Mouse (Mus musculus) kidney, adult 11 months (tissue): Measurements from ENCODE around the gene Cdx2.

ENCODE experiments used
- DNase-seq: peaks from one replicate; pipeline ENCODE4 v3.0.0; 2022

The Cdx2 gene

DNA sequence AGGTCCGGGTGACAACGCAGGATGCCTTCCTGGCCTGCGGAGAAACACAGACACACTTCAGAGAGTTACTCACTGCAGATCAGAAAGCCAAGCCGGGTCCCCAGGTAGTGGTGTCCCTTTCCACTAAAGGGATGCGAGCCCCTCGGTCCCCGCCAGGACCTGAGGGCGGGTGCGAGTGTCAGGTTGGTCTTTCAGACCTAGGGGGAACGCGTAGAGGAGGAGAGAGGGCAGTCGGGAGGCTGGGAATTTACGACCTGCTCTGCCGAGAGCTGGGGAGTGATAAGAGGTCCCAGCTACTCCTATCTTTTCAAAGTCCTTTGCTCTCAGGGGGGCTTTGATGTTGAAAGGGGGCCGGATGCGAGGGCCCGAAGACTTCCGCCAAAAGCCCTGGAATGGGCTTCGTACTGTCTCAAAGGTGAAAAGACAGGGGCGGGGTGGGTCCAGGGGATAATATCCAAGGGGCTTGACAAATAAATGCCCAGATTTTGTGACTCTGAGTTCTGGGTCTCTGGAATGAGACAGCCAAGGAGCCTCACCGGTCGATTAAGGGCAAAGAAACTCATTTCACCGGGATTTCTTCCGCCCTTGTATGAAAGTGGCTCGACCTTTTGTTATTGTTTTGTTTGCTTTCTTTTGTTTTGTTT, 8.5 kb upstream of the Cdx2 start:
- DNase-seq, result no peak

GRCm38 (mm10) chr5:147314646-147315431, 7.8 kb upstream of the Cdx2 start:
- DNase-seq, result no peak

DNA sequence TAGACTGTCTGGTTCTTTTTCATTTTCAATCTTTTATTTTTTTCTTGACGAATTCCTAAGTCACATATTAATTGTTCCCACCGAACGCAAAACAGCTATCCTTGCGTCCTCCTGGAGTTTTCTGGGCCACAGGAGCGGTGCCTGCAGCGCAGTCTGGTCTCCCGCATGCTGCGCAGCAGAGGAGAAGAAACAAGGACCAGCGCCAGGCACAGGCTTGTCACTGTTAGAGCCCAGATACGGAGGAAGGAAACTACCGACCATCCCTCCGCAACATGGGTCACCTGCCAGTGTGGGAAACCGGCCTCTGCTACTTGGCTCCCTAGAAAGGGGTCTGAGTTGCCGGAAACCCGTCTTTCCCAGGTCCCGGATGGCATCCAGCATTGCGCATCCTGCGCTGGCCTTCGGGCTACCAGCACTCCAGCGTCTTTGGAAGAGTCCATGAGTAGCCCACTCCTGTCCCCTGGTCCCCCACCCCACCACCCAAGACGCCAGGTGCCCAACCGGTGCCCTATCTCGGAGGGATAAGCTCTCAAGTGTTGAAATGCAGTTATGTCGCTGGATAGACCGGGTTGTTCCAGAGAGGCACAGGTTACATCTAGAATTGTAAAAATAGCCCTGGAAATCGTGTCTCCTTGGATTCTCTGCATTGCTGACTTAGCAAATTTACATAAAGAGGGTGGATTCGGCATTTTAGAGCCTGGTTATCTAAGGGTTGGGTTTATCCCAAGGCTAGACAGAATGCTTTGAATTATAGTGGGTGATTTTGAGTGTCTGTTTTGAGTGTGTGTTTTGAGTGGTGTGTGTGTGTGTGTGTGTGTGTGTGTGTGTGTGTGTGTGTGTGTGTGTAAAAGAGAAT, 6.0 kb upstream of the Cdx2 start:
- DNase-seq, result no peak

- no peak for DNase-seq
These were observed 2.7 kb upstream of the Cdx2 start for GRCm38 (mm10) chr5:147309786-147310185.

DNA sequence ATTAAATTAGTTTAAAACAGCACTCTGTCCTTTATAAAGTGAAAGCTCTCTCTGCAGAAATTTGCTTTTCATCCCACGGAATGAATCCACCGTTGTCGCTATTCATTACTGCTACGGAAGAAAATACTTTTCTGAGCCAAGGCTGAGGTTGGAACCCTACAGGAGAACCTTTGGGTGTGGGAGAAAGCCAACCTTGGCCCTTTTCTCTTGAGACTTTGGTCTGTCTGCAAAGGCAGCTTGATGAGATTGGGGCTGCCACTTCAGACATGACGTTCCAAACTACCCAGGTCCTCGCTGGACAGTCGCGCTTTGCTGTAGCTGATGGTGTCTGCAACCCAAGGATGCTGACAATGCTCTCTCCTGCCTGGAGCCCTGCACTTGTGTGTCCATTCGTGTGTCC, 1.4 kb upstream of the Cdx2 start:
- DNase-seq, result no peak

DNA sequence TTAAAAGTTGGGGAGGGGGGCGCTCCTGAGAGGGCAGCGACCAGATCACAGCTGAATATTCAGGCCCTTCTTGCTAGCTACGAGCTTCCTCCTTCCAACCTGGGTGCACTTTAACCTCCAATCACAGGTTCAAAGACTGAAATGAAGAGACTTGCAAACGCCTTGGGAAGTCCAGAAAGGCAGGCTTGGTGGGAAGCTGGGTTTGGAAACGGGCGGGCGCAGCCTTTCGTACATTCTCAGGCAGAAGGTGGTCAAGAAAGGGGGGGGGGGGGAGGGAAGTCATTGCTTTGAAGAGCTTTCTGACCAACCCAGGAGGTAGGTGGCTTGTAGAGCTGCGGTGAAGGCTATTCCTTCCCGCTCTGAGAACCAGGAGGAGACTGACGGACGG, 322 bp upstream of the Cdx2 start:
- no peak for DNase-seq

DNA sequence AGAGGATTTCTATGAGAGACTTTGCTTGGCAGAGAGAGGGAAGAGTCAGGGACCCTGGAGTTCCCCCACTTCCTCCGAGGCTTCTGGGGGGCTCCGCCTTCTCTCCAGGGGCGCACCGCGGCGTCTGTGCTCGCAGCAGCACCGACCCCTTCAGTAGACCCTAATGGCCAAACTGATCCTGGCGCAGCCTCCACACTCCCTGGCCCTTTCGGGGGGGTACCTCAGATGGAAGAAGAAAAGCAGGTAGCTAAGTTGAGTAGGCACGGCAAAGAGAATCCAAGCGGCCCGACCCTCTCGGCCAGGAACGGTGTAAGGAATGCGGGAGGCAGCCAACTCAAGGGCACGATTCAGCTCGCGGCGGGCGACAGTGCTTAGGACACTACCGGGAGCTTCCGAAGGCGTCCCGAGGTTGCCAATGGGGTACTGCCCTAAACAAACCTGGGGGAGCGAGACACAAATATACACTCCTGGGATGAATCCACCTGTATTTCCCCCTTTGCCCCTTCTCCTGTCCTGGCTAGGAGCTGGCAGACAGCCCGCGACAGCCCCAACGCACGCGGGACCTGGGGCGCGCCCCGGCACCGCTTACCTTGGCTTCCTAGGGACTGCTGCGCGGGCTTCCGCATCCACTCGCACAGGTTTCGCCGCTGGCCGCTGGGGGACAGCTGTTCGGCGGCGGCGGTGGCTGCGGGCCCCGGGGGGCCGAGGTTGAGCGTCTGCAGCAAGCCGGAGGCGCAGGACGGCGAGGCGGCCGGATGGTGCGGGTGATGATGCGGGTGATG, 1.0 kb downstream of the Cdx2 start:
- no peak for DNase-seq

- DNase-seq, result no peak
These were observed 1.9 kb downstream of the Cdx2 start for GRCm38 (mm10) chr5:147305166-147305565.

DNA sequence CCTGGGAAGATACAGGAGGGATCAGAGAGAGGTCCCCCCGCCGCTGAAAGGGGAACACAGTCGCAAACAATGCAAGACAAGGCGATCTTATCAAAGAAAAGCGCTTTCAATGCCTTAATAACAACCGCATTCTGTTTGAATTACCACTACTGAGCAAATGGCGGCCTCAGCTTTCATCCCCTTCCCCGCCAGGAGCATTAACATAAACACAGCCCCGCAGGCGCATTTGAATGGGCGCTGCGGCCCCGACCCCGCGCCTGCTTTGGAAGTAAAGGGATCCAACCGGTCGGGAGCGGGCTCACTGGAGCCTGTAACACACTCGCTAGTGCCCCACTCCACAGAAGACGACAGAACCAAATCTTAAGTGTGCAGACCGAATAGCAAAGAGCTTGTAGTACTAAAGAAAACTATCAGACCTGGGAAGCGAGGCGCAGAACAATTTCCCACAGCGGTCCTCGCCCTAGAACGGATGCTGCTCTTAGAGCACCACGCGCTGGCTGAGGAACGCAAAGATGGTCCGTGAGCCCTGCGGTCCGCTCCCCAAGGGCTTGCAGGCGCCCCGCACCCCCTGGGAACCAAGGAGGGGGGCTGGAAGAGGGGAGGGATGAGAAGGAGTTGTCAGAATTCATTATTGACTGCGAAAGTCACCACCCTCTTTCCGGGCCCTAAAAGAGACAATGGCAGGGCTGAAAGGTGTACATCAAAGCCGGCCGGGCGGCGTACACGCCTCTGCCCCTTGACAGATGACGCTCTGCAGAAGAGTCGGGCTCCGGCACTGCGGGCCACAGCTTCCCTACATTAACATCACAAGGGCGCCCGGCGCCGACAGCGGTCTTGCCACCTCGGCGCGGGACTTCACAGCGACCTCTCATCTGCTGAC, 2.6 kb downstream of the Cdx2 start:
- no peak for DNase-seq

- no peak for DNase-seq
These were observed 4.2 kb downstream of the Cdx2 start for GRCm38 (mm10) chr5:147302746-147303400.

- DNase-seq, result no peak
These were observed 4.9 kb downstream of the Cdx2 start for GRCm38 (mm10) chr5:147302141-147302540.

DNA sequence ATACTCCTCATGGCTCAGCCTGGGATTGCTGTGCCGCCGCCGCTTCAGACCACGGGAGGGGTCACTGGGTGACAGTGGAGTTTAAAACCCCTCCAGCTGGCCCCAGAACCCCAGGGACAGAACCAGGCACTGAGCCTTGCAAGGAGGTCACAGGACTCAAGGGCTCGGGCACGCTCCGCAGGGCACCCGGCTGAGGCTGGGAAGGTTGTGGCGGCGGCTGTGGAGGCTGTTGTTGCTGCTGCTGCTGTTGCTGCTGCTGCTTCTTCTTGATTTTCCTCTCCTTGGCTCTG, 5.3 kb downstream of the Cdx2 start:
- DNase-seq, result no peak

GRCm38 (mm10) chr5:147300917-147301780, 5.9 kb downstream of the Cdx2 start:
- no peak for DNase-seq

DNA sequence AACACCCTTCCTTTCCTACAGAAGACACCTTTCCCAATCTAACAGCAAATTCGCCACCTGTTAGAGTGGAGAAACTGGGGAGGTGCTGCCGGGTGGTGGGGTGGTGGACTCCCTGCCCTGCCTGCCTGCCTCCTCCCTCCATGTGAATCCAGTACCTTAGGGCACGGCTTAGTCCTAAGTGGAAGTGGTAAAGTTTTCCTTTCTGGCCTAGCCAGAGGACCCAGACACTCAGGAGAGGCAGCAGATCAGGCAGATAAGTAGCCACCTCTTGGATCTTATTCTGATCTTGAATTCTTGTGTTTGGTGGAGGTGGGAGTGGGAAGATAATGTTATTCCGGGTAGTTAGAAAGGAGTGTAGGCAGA, 7.1 kb downstream of the Cdx2 start:
- no peak for DNase-seq

GRCm38 (mm10) chr5:147299255-147300000, 7.6 kb downstream of the Cdx2 start:
- DNase-seq, result peak; percentile 21

GRCm38 (mm10) chr5:147297249-147297648, 9.8 kb downstream of the Cdx2 start:
- DNase-seq, result no peak

- DNase-seq, result no peak
These were observed 12.9 kb downstream of the Cdx2 start for GRCm38 (mm10) chr5:147294121-147294520.

DNA sequence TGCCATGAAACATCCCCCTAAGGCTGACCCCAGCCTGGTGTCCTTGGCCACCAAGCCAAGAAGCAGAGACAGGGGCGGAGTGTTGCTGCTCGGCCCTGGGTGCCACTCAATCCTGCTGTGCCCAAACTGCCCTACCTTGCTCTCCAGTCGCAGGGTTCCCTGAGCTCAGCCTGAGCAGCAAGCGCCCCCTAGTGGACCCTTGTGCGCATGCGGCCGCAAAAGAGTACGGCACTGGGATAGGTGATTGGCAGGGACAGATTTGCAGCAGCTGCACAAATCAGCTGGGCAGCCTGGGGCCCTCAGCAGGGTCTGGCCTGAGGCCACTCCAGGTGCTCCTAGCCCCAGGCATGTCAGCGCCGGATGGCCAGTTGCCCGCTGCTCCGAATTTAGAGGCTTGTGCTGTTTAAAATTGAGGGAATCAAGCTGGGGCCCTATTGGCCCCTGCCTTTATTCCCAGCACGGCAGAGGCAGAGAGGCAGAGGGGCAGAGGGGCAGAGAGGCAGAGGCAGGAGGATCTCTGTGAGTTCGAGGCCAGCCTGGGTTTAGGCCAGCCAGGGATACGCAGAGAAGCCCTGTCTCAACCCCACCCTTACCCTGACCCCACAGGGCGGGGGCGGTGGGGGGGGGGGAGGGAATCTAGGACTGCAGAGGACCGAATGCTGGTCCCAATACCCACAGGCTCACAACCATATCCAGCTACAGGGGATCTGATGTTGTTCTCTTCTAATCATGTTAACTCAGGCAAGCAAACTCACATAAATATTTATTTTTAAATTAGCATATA, 13.8 kb downstream of the Cdx2 start:
- peak; percentile 31 for DNase-seq

- no peak for DNase-seq
These were observed 14.5 kb downstream of the Cdx2 start for GRCm38 (mm10) chr5:147292506-147293120.
